Mouse (Mus musculus) CD4-positive naive resting alpha-beta T cell, adult 57 days (primary cell): ENCODE measurements around the gene Ms4a2. TPM values are rescaled to one million over a fixed set of nuclear protein-coding genes. Genes with fewer than 3 reads are reported as not detected.

Experiments used
- total RNA-seq: library from RNA; stranded (reverse); gene quantifications from one replicate; pipeline ENCODE4 v1.2.4, GENCODE M21; 2023

Gene Ms4a2
- not detected for total RNA-seq

DNA sequence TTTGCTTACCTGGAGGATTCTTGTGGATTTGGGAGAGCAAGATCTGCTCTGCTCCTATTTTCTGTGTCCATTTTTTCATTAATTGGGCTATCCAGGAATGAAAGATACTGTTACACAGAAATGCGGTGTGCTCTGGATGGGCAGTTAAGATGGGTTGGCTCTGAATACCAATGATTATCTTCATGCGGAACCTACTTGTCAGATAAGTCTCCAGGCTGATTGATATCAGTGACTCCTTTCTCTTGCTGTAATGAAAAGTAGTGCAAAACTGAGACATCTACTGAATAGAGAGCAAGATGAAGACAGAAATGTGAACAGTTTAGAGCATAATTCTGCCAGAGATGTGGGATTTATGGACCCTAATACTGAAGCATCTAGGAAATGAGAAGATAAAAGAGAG, at the start of gene Ms4a2:
Ms4a2 (minus strand) TSS at position 169 of the 400 bp plus-strand sequence.

DNA sequence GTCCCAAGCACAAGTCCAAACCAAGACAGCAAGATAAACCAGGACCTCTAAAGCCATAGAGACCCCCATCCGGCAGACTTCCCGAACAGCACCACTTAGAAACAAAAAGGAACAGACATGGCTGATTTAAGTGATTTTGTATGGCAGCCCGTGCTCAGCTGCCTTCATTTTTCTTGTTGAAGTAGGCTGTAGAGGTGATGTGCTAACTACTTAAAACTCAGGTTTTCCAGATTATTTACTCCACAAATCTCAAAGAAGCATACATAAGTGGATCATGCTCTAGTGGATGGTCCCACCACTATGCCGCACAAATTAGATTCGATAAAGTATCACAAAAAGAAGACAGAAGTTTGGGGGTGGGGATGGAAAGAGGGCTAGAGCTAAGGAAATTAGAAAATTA, 36.9 kb upstream of the Ms4a2 start, which contains the start of gene Oosp2:
Oosp2 (minus strand) TSS at position 101 of the 400 bp plus-strand sequence.

DNA sequence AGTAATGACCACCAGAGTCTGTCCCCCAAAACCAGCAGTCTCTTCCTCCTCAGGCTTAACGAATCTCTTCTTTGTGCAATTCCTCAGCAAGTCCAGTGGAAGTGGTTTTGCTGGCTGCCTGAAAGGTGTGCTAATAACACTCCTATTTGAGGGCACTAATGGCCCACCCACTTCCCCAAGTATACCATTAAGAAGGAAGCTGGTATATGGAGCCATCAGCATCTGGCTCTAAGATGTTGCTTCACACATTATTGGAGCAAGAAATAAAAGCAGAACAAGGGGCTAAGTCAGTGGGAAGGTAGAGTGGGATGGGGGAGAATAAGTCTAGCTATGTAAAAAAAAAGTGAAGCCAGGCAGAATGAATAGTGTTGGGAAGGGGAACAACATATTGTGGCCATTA, 17.2 kb upstream of the Ms4a2 start, which contains the start of gene Ms4a3:
Ms4a3 (minus strand) TSS at position 120 of the 400 bp plus-strand sequence.

DNA sequence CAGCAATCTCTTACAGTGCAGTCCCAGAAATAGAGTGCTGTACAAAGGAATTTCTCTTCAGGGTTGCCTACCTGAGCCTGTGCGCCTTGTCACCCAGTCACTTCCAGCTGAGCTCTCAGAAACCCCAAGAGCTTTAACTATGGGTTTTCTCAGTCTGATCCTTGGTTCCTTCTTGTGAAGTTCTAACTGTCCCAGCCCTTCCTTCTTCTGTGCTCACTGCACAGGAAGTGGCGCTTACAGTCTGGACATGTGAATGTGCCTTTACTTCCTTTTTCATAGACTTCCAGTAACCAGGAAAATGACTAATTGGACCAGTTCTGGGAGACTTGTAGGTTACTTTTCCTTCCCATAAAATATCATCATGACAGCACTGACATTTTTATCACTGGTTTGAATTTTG, 18.9 kb downstream of the Ms4a2 start, which contains the start of gene Ms4a6d:
Ms4a6d (minus strand) TSS at position 247 of the 400 bp plus-strand sequence.

Other genes with a start within 250 kb of the Ms4a2 start
- gene Ms4a4a, start 248.2 kb downstream of the Ms4a2 start, total RNA-seq, result 2.5 TPM
- 26.5 TPM for gene Ms4a4c, start 218.9 kb downstream of the Ms4a2 start, total RNA-seq
- 839 TPM for gene Ms4a4b, start 180.2 kb downstream of the Ms4a2 start, total RNA-seq
- gene Ms4a6c, start 154.4 kb downstream of the Ms4a2 start, total RNA-seq, result 40.2 TPM
- gene Gm8369, start 137.8 kb downstream of the Ms4a2 start, total RNA-seq, result 354 TPM
- 659 TPM for gene Ms4a6b, start 107.2 kb downstream of the Ms4a2 start, total RNA-seq
- gene Ms4a4d, start 86.9 kb downstream of the Ms4a2 start, total RNA-seq, result not detected
- 9.2 TPM for gene Ms4a6d, start 18.9 kb downstream of the Ms4a2 start, total RNA-seq
- gene Ms4a3, start 17.1 kb upstream of the Ms4a2 start, total RNA-seq, result not detected
- not detected for gene Oosp2, start 36.8 kb upstream of the Ms4a2 start, total RNA-seq
- 1.4 TPM for gene Oosp1, start 67.4 kb upstream of the Ms4a2 start, total RNA-seq
- not detected for gene Oosp3, start 73.3 kb upstream of the Ms4a2 start, total RNA-seq
- gene Gif, start 123.8 kb upstream of the Ms4a2 start, total RNA-seq, result not detected
- gene Mrpl16, start 146.7 kb upstream of the Ms4a2 start, total RNA-seq, result 22.4 TPM
- 9.5 TPM for gene Stx3, start 195.7 kb upstream of the Ms4a2 start, total RNA-seq
- gene Olfr1417, start 215.5 kb upstream of the Ms4a2 start, total RNA-seq, result not detected
- not detected for gene Olfr1418, start 237.3 kb upstream of the Ms4a2 start, total RNA-seq